Mouse (Mus musculus): ENCODE results near the gene Tmem214. TPM values are rescaled to one million over a fixed set of nuclear protein-coding genes. Genes with fewer than 3 reads are reported as not detected.

The Tmem214 gene
- 68.8 and 72.7 TPM in 2 replicates for polyA plus RNA-seq (2015; fragmentation: Nextera tagmentation; extraction: Ambion mirVana)

DNA sequence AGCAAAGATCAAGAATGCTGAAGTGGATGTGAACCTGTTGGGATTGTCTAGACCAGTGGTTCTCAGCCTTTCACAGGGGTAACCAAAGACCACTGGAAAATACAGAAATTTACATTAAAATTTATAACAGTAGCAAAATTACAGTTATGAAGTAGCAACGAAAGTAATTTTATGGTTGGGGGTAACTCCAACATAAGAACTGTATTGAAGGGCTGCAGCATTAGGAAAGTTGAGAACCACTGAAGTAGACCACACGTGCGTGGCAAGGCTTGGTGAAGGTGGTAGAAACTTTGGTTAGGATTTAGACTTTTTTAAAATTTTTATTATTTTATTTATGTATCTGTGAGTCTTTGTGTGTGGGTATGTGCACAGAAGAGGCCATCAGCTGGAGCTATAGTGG is at the start of gene Tmem214:
Tmem214 (plus strand) TSS at position 301 of the 400 bp plus-strand sequence.
- H3K9me3 ChIP-seq, result no peaks in the 10 kb centered on the region
- WGBS, result 95% methylated on average over 3 of the region's 3 CpGs
- H3K4me1 ChIP-seq, result peaks cover 17% of the 10 kb centered on the region
- H3K4me2 ChIP-seq, result peak within 1 kb of the TSS; percentile 75
- no peak within 1 kb of the TSS for H3K9ac ChIP-seq
- no peak for ATAC-seq (replicated peaks)
- peaks cover 33% of the 10 kb centered on the region for H3K36me3 ChIP-seq (replicated peaks)
- H3K4me3 ChIP-seq, result peak within 1 kb of the TSS; percentile 85; the same call in 1 of the 2 replicates
- H3K27me3 ChIP-seq (replicated peaks), result no peaks in the 10 kb centered on the region
- H3K27ac ChIP-seq, result no peak within 1 kb of the TSS; the same call in 1 of the 2 replicates

DNA sequence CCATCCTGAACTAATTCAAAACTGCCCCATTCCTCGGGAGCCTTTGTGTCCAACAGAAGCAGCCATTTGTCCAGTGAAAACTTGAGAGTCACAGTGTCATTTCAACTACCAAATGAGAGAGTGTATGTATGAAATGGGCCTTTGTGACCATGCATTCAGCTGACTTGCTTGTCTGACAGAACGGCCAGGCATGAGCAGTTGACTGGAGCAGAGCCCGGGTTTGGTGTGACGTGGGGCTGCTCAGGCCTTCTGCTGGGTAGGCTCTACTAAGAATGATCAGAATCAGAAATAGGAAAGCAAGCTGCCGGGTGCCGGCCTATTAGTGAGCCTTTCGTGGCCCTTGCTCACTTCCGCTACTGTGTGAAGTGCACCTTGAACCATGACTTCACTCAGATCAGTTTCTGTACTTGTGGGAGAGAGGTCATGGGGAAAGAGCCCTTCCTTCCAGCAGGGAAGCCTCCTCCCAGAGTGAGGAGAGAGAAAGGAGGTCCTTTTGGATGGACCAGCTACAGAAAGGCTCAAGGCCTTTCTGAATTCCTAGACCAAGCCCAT is 49.0 kb upstream of the Tmem214 start:
- Histone ChIP-seq H3K4me1 (peaks cover 34% of the 10 kb centered on the region), H3K9me3 (no peaks in the 10 kb centered on the region), H3K4me3 (no peak overlapping the region), H3K27ac (no peak overlapping the region), H3K27me3 (replicated peaks) (no peaks in the 10 kb centered on the region), H3K36me3 (replicated peaks) (no peaks in the 10 kb centered on the region), H3K4me2 (no peak overlapping the region), H3K9ac (no peak overlapping the region)
- WGBS, result 89% methylated on average over 8 of the region's 8 CpGs
- no peak for ATAC-seq (replicated peaks)

DNA sequence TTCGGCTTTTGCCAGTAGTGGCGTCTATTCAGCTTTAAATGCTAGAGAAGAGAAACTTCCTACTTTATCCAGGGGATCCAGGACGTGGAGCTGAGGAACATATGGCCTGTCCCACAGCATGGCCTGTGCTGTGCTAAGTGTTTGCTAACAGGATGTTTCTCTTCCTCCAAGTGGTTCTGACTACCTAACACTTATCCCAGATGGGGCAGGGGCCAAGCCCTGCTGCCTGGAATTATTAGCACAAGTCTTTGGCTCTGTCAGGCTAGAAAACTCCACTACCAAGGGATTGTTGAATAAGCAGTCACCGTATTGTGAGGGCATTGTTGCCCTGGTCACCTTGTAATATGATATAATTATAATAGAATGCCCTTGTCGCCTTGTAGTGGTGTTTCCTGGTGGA is 45.1 kb upstream of the Tmem214 start:
- no peaks in the 10 kb centered on the region for H3K9me3 ChIP-seq
- H3K4me1 ChIP-seq, result peaks cover 14% of the 10 kb centered on the region
- H3K9ac ChIP-seq, result no peak overlapping the region
- no peak overlapping the region for H3K4me2 ChIP-seq
- no peaks in the 10 kb centered on the region for H3K27me3 ChIP-seq (replicated peaks)
- ATAC-seq (replicated peaks), result no peak
- H3K36me3 ChIP-seq (replicated peaks), result no peaks in the 10 kb centered on the region
- 87% methylated on average over 5 of the region's 5 CpGs for WGBS
- H3K27ac ChIP-seq, result no peak overlapping the region
- H3K4me3 ChIP-seq, result no peak overlapping the region

DNA sequence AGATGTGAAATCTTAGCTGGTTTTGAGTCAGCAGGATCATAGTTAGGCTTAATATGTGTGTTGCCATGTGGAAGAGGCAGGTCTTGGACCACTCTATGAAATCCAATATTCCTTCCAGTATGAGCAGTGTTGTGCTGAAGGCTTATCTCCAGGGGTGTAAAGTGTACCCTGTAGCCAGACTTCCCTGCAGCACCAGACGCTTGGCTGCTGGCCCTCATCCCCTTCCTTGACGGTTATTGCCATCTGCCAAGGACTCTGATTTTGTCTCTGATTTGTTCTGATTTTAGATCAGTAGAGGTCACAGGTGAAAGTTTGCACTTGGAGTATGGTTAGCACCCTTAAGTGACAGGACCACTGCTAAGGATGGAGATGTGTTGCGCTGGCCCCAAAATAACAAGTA is 44.7 kb upstream of the Tmem214 start:
- Histone ChIP-seq H3K4me1 (peaks cover 10% of the 10 kb centered on the region), H3K4me3 (no peak overlapping the region), H3K4me2 (no peak overlapping the region), H3K9ac (no peak overlapping the region), H3K36me3 (replicated peaks) (no peaks in the 10 kb centered on the region), H3K27me3 (replicated peaks) (no peaks in the 10 kb centered on the region), H3K9me3 (no peaks in the 10 kb centered on the region), H3K27ac (no peak overlapping the region)
- no peak for ATAC-seq (replicated peaks)
- WGBS, result 92% methylated on average over 3 of the region's 3 CpGs

GRCm38 (mm10) chr5:30824124-30824988 is 43.5 kb upstream of the Tmem214 start:
- no peak for ATAC-seq (replicated peaks)
- H3K27me3 ChIP-seq (replicated peaks), result no peaks in the 10 kb centered on the region
- no peak overlapping the region for H3K27ac ChIP-seq
- 30% methylated on average over 11 of the region's 11 CpGs for WGBS
- no peak overlapping the region for H3K4me2 ChIP-seq
- H3K9ac ChIP-seq, result no peak overlapping the region
- H3K4me1 ChIP-seq, result peaks cover 9% of the 10 kb centered on the region
- H3K4me3 ChIP-seq, result no peak overlapping the region
- no peaks in the 10 kb centered on the region for H3K9me3 ChIP-seq
- H3K36me3 ChIP-seq (replicated peaks), result no peaks in the 10 kb centered on the region

- Histone ChIP-seq H3K36me3 (replicated peaks) (no peaks in the 10 kb centered on the region), H3K9ac (no peak overlapping the region), H3K27me3 (replicated peaks) (no peaks in the 10 kb centered on the region), H3K4me1 (peaks cover 9% of the 10 kb centered on the region), H3K27ac (no peak overlapping the region), H3K4me2 (no peak overlapping the region), H3K9me3 (no peaks in the 10 kb centered on the region), H3K4me3 (no peak overlapping the region)
- WGBS, result 40% methylated on average over 10 of the region's 10 CpGs
- no peak for ATAC-seq (replicated peaks)
Observed at GRCm38 (mm10) chr5:30825166-30825565, 42.6 kb upstream of the Tmem214 start.

GRCm38 (mm10) chr5:30825821-30826220 is 42.0 kb upstream of the Tmem214 start:
- H3K27ac ChIP-seq, result no peak overlapping the region
- ATAC-seq (replicated peaks), result no peak
- H3K36me3 ChIP-seq (replicated peaks), result no peaks in the 10 kb centered on the region
- H3K27me3 ChIP-seq (replicated peaks), result no peaks in the 10 kb centered on the region
- H3K9me3 ChIP-seq, result no peaks in the 10 kb centered on the region
- no peak overlapping the region for H3K4me2 ChIP-seq
- H3K9ac ChIP-seq, result no peak overlapping the region
- 61% methylated on average over 6 of the region's 6 CpGs for WGBS
- no peak overlapping the region for H3K4me3 ChIP-seq
- peaks cover 9% of the 10 kb centered on the region for H3K4me1 ChIP-seq

- no peak overlapping the region for H3K4me2 ChIP-seq
- no peak overlapping the region for H3K4me3 ChIP-seq
- no peaks in the 10 kb centered on the region for H3K9me3 ChIP-seq
- no peaks in the 10 kb centered on the region for H3K27me3 ChIP-seq (replicated peaks)
- no peak overlapping the region for H3K27ac ChIP-seq
- H3K9ac ChIP-seq, result no peak overlapping the region
- H3K36me3 ChIP-seq (replicated peaks), result peaks cover 11% of the 10 kb centered on the region; the same call in 1 of the 2 replicates
- WGBS, result 81% methylated on average over 3 of the region's 3 CpGs
- no peak for ATAC-seq (replicated peaks)
- no peaks in the 10 kb centered on the region for H3K4me1 ChIP-seq
Observed at GRCm38 (mm10) chr5:30833416-30833815, 34.4 kb upstream of the Tmem214 start.

- no peak overlapping the region for H3K27ac ChIP-seq
- WGBS, result 97% methylated on average over 2 of the region's 2 CpGs
- peaks cover 11% of the 10 kb centered on the region; the same call in 1 of the 2 replicates for H3K36me3 ChIP-seq (replicated peaks)
- H3K4me1 ChIP-seq, result no peaks in the 10 kb centered on the region
- H3K4me2 ChIP-seq, result no peak overlapping the region
- no peak overlapping the region for H3K4me3 ChIP-seq
- no peaks in the 10 kb centered on the region for H3K9me3 ChIP-seq
- no peaks in the 10 kb centered on the region for H3K27me3 ChIP-seq (replicated peaks)
- no peak overlapping the region for H3K9ac ChIP-seq
- ATAC-seq (replicated peaks), result no peak
Observed at GRCm38 (mm10) chr5:30839731-30840130, 28.1 kb upstream of the Tmem214 start.

DNA sequence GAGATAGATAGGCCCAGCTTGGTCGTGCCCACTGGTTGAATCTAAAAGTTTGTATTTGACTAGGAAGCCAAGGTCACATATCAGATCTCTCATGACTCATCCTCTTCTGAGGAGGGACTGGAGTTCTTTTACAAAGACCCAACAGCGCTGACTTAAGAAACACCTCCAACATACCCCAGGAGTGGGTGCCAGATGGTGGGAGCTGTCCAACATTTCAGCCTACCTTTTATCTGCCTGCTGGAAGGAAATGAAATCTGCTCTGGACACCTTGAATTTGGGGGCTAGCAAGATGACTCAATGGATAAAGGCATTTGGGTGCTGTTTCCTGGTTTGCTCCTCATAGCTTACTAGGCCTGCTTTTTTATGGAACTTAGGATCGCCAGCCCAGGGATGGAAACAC is 25.9 kb upstream of the Tmem214 start:
- Histone ChIP-seq H3K27me3 (replicated peaks) (no peaks in the 10 kb centered on the region), H3K4me3 (no peak overlapping the region), H3K27ac (no peak overlapping the region), H3K9me3 (no peaks in the 10 kb centered on the region), H3K36me3 (replicated peaks) (peaks cover 4% of the 10 kb centered on the region; the same call in 1 of the 2 replicates), H3K4me1 (no peaks in the 10 kb centered on the region), H3K4me2 (no peak overlapping the region), H3K9ac (no peak overlapping the region)
- no peak for ATAC-seq (replicated peaks)
- 55% methylated on average over 3 of the region's 3 CpGs for WGBS

GRCm38 (mm10) chr5:30849891-30850555 is 17.8 kb upstream of the Tmem214 start:
- WGBS, result 72% methylated on average over 6 of the region's 6 CpGs
- Histone ChIP-seq H3K4me2 (no peak overlapping the region), H3K9ac (no peak overlapping the region), H3K36me3 (replicated peaks) (no peaks in the 10 kb centered on the region), H3K4me1 (no peaks in the 10 kb centered on the region), H3K27ac (no peak overlapping the region), H3K4me3 (no peak overlapping the region), H3K9me3 (no peaks in the 10 kb centered on the region), H3K27me3 (replicated peaks) (no peaks in the 10 kb centered on the region)
- ATAC-seq (replicated peaks), result no peak

- Histone ChIP-seq H3K9ac (no peak overlapping the region), H3K36me3 (replicated peaks) (no peaks in the 10 kb centered on the region), H3K4me3 (no peak overlapping the region), H3K27ac (no peak overlapping the region), H3K27me3 (replicated peaks) (no peaks in the 10 kb centered on the region), H3K9me3 (no peaks in the 10 kb centered on the region), H3K4me2 (no peak overlapping the region), H3K4me1 (no peaks in the 10 kb centered on the region)
- 75% methylated on average over 2 of the region's 2 CpGs for WGBS
- no peak for ATAC-seq (replicated peaks)
Observed at GRCm38 (mm10) chr5:30850556-30850925, 17.3 kb upstream of the Tmem214 start.

Measured in midbrain, embryonic 15.5 days (tissue).